Mouse (Mus musculus) stomach, embryonic 16.5 days (tissue): ENCODE measurements at regions not wholly inside any gene's neighbourhood (a gene's known extent, or its start where the extent isn't known, plus 50 kb on each side); places are given as distances from the start of the nearest gene placed in this dataset.

ENCODE experiments used
- ATAC-seq: fragments of 200-750 bp; cut with Nextera tagmentation; 2 replicates; pipeline ENCODE4 v1.8.0; 2017; ENCODE audit warnings: moderate number of reproducible peaks, moderate TSS enrichment; ENCODE audit not compliant: insufficient read depth, low FRiP score
- H3K27ac ChIP-seq: fragments of 300-500 bp; sonication (generic); 2 replicates; pipeline ENCODE4 v1.5.1; 2014; ENCODE audit warnings: low read length
- H3K27me3 ChIP-seq: fragments of 300-500 bp; sonication (generic); 2 replicates; pipeline ENCODE4 v1.6.1; 2014; ENCODE audit warnings: low read length, control low read depth, mixed read lengths; ENCODE audit not compliant: control insufficient read depth, insufficient read depth
- H3K36me3 ChIP-seq: fragments of 300-500 bp; sonication (generic); 2 replicates; pipeline ENCODE4 v1.6.1; 2014; ENCODE audit warnings: low read length; ENCODE audit not compliant: control insufficient read depth, insufficient read depth
- H3K4me1 ChIP-seq: fragments of 300-500 bp; sonication (generic); 2 replicates; pipeline ENCODE4 v1.6.1; 2014; ENCODE audit warnings: low read length, control low read depth, mixed read lengths; ENCODE audit not compliant: control insufficient read depth, insufficient read depth
- H3K4me2 ChIP-seq: fragments of 300-500 bp; sonication (generic); 2 replicates; pipeline ENCODE4 v1.6.1; 2014; ENCODE audit warnings: low read depth, low read length, mixed read lengths
- H3K4me3 ChIP-seq: fragments of 300-500 bp; sonication (generic); replicated peaks from 2 replicates; pipeline ENCODE4 v1.5.1; 2014; ENCODE audit warnings: mild to moderate bottlenecking, low read length
- H3K9ac ChIP-seq: fragments of 300-500 bp; sonication (generic); 2 replicates; pipeline ENCODE4 v1.6.1; 2014; ENCODE audit warnings: low read length
- H3K9me3 ChIP-seq: fragments of 300-500 bp; sonication (generic); replicated peaks from 2 replicates; pipeline ENCODE4 v1.6.1; 2016; ENCODE audit warnings: low read length, control low read depth; ENCODE audit not compliant: control insufficient read depth
- WGBS: fragments of 180-500 bp; shearing (Covaris S2); extraction: QIAGEN DNeasy Blood & Tissue Kit; methylation state at CpG from one replicate; pipeline ENCODE4 v1.1.7; 2014; 5-methylcytosine and 5-hydroxymethylcytosine counted together

DNA sequence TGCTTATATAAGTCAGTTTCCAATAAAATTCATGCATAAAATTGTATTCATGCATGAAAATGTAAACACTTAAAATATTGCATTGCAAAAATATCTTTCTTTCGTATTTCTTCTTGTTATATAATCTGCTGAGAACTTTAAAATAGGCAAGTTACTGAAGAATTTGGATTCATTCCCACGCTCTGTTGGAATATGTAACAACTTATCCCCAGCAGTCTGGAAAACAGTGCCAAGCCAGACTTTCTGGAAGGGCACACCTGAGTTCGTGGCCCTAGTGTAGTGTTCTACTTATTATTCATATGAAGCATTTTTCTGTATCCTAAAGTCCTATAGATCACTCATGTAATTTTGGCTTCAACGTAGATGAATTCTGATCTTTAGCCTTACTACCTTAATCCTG lies 1025.6 kb downstream of the Tlr4 start:
- no peak overlapping the region for H3K4me2 ChIP-seq
- H3K9ac ChIP-seq, result no peak overlapping the region
- no peaks in the 10 kb centered on the region for H3K36me3 ChIP-seq
- H3K27ac ChIP-seq, result no peak overlapping the region
- no peaks in the 10 kb centered on the region for H3K4me1 ChIP-seq
- no peak for ATAC-seq
- no peak overlapping the region for H3K4me3 ChIP-seq
- H3K27me3 ChIP-seq, result no peaks in the 10 kb centered on the region
- H3K9me3 ChIP-seq, result no peaks in the 10 kb centered on the region
- 78% methylated on average over 4 of the region's 4 CpGs for WGBS

DNA sequence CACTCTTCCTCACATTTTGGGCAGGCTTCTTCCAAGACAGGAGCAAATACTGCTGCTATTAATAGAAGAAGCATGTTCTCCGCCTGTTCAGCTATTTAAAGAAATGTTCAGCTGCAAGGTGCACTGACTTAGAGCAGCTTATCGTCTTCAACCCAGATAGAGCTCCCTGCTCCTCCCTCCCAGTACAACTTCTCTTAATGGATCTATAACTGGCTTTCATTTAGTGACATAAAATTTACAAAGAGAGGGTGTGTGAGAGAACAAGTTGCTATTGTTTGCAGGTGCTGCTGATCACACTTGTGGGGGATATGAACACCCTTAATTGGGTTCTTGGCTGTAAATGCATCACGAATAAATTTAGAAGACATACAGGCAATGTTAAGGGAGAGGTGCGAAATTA lies 1006.0 kb downstream of the Tlr4 start:
- Histone ChIP-seq H3K4me2 (no peak overlapping the region), H3K4me3 (no peak overlapping the region), H3K9me3 (no peaks in the 10 kb centered on the region), H3K27me3 (no peaks in the 10 kb centered on the region), H3K4me1 (no peaks in the 10 kb centered on the region), H3K27ac (no peak overlapping the region), H3K9ac (no peak overlapping the region), H3K36me3 (no peaks in the 10 kb centered on the region)
- no peak for ATAC-seq
- 69% methylated on average over 4 of the region's 4 CpGs for WGBS

DNA sequence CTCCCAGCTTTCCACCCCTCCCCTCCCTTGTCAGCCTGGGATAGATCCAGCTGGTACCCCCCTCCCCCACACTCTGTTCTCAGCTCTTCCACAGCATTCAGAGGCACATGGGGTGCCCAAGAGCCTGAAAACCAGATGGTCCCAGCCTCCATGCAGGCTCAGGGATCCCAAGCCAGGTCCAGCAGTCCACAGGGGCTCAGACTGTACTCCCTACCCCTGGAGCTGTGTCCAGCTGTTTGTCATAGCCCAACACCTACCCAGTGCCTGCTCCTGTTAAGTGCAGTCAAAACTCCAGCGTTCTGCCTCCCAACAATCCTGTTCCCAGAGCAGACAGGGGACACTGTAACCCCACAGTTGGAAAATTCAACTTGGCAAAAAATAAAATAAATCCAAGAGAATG lies 998.1 kb downstream of the Tlr4 start:
- H3K9ac ChIP-seq, result no peak overlapping the region
- no peak overlapping the region for H3K4me3 ChIP-seq
- no peaks in the 10 kb centered on the region for H3K36me3 ChIP-seq
- no peak overlapping the region for H3K4me2 ChIP-seq
- no peak for ATAC-seq
- no peaks in the 10 kb centered on the region for H3K9me3 ChIP-seq
- H3K27ac ChIP-seq, result no peak overlapping the region
- no peaks in the 10 kb centered on the region for H3K4me1 ChIP-seq
- WGBS, result 41% methylated on average over 1 of the region's 1 CpGs
- no peaks in the 10 kb centered on the region for H3K27me3 ChIP-seq

DNA sequence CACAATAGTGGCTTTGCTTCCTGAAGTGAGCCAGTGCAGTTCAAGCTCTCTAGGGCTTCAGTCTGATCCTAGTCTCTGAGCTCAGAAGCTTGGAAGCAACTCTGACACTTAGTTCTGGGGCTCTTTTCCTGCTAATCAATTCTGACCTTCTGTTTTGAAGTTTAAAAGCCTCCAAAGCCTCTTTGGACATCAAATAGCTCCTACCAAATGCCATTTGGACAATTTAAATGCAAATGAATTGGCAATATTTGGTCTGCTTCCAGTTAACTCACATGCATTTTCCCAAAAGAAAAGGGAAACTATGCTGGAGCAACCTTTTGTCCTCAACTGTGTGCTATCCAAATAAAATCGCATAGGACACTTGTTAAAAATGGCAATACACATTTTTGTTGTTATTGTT lies 968.7 kb downstream of the Tlr4 start:
- Histone ChIP-seq H3K27me3 (no peaks in the 10 kb centered on the region), H3K27ac (no peak overlapping the region), H3K4me2 (no peak overlapping the region), H3K9me3 (no peaks in the 10 kb centered on the region), H3K4me3 (no peak overlapping the region), H3K4me1 (no peaks in the 10 kb centered on the region), H3K36me3 (no peaks in the 10 kb centered on the region), H3K9ac (no peak overlapping the region)
- no peak for ATAC-seq
- WGBS, result 57% methylated on average over 1 of the region's 1 CpGs
